Mouse (Mus musculus): ENCODE measurements around the gene Heyl. TPM values are rescaled to one million over a fixed set of nuclear protein-coding genes. Genes with fewer than 3 reads are reported as not detected.

Gene Heyl
- total RNA-seq, 1 experiment from 2014 or later, result not detected

DNA sequence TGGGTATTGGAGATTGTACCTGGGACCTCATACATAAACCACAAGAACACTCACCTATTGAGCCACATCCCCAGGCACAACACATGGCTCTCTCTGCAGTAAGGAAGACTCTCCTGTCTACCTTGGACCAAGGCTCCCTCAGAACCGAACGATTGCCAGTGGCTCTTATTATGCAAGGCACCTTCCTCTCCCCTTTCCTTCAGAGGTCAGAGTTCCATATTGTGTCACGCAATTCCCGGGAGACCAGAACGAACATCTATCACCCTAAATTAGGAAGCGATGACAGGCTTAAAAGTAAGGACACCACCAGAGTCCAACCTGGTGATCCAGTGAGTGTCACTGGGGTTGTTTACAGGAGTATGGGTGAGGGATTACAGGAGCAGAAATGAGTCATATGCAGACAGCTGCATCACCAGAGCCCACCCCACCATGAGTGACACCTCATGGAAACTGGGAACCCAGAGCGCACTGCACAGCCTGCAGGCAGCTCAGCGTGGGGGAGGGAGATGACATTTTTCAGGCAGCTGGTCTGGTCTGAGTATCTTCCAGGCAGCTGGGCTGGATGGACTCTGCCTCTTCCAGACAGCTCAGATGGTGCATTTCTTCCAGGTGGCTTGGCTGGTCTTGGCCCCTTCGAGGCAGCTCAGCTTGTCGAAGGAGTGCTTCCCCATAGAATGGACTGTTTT lies 7.5 kb upstream of the Heyl start:
- ATAC-seq (replicated peaks in 1 of 2; ENCODE audit: insufficient read depth in 1 of 2, low FRiP score in 2 of 2, low TSS enrichment in 1 of 2, low read depth in 1 of 2, poor library complexity in 2 of 2, severe bottlenecking in 2 of 2), result no peak

DNA sequence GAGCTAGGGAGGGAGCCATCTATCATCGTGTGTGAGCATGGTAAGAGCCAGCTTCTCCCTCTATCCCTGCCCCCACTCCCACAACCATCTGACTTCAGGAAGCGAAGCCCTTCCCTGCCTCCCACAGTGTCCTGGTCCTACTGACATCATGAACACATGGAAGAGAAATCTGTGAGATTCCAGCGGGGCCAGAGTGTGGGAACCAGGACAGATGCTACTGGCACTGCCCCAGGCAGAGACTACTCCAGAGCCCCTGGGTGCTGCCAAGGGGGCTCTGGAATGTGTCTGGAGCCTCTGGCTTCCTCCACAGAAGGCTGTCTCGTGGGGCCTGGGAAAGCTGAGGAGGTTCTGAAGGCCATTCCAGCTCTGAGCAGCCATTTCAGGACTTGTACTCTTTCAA lies 5.6 kb upstream of the Heyl start:
- no peak for ATAC-seq (replicated peaks in 1 of 2; ENCODE audit: insufficient read depth in 1 of 2, low FRiP score in 2 of 2, low TSS enrichment in 1 of 2, low read depth in 1 of 2, poor library complexity in 2 of 2, severe bottlenecking in 2 of 2)

DNA sequence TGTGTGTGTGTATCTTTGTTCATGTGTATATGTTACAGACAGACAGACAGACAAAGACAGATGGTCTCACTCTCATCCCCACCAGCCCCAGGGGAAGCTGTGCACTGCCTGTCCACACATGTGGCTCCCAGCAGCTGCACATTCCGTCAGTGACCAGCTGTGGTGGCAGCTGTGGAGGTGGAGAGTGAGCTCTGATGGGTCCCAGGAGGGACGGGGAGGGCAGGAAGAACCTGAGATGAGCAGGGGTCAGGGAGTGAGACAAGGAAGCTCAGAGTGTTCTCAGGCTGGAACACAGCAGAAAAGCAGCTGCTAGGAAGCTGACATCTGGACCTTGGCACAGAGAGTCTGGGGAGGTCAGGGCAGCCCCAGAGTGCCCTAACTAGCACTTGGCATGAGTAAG lies 5.1 kb upstream of the Heyl start:
- ATAC-seq (replicated peaks in 1 of 2; ENCODE audit: insufficient read depth in 1 of 2, low FRiP score in 2 of 2, low TSS enrichment in 1 of 2, low read depth in 1 of 2, poor library complexity in 2 of 2, severe bottlenecking in 2 of 2), result no peak

DNA sequence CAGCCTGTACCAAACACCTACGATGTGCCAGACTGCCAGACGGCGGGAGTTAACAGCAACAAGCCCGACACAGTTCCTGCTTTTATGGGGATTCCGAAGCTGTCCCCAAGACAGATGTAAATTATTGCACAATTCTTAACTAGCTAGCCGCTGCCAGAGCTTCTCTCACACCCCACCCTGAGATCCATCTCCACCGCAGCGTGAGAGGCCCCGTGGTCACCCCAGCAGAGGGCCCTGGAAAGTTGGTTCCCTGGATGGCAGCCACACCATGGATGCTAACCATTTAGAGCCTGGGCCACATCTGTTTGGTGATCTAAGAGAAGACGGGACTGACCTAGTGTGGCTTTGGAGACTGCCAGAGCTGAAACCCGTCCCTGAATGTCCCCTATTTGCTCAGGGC lies 4.2 kb upstream of the Heyl start:
- ATAC-seq (replicated peaks in 1 of 2; ENCODE audit: insufficient read depth in 1 of 2, low FRiP score in 2 of 2, low TSS enrichment in 1 of 2, low read depth in 1 of 2, poor library complexity in 2 of 2, severe bottlenecking in 2 of 2), result no peak

GRCm38 (mm10) chr4:123232841-123233240 lies 515 bp upstream of the Heyl start:
- ATAC-seq (replicated peaks in 1 of 2; ENCODE audit: insufficient read depth in 1 of 2, low FRiP score in 2 of 2, low TSS enrichment in 1 of 2, low read depth in 1 of 2, poor library complexity in 2 of 2, severe bottlenecking in 2 of 2), result 0 out of 4 replicates have a peak, but pooled peaks of 1 of the 2 experiments have one; percentile 14

DNA sequence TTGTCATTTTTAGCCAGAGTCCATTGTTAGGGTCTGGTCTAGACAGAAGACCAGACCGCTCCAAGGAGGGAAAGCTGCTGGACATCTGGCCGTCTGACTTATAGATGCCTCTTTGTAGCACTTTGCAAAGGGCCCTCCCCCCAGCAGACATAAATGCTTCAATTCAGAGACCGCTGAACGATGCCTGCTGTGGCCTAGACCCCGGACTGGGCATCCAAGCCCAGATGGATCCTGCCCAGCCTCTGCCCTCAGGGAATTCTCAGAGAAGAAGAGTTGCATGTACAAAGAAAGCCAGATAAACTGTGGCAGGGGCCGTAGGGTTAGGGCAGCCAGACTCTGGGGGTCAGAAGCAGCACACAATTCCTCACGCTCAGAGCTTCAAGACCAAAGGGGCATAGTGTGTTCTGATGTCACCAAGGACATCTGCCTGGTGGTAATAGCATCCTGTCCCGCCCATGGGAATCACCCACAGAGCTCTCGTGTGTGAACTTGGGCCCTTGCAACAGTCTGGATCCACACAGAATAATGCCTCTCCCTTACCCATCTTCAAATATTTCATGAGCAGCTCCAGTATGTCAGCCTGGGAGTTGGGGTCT lies 2.6 kb downstream of the Heyl start:
- no peak for ATAC-seq (replicated peaks in 1 of 2; ENCODE audit: insufficient read depth in 1 of 2, low FRiP score in 2 of 2, low TSS enrichment in 1 of 2, low read depth in 1 of 2, poor library complexity in 2 of 2, severe bottlenecking in 2 of 2)

GRCm38 (mm10) chr4:123236431-123237031 lies 3.2 kb downstream of the Heyl start:
- no peak for ATAC-seq (replicated peaks in 1 of 2; ENCODE audit: insufficient read depth in 1 of 2, low FRiP score in 2 of 2, low TSS enrichment in 1 of 2, low read depth in 1 of 2, poor library complexity in 2 of 2, severe bottlenecking in 2 of 2)

GRCm38 (mm10) chr4:123237386-123238266 lies 4.3 kb downstream of the Heyl start:
- no peak for ATAC-seq (replicated peaks in 1 of 2; ENCODE audit: insufficient read depth in 1 of 2, low FRiP score in 2 of 2, low TSS enrichment in 1 of 2, low read depth in 1 of 2, poor library complexity in 2 of 2, severe bottlenecking in 2 of 2)

DNA sequence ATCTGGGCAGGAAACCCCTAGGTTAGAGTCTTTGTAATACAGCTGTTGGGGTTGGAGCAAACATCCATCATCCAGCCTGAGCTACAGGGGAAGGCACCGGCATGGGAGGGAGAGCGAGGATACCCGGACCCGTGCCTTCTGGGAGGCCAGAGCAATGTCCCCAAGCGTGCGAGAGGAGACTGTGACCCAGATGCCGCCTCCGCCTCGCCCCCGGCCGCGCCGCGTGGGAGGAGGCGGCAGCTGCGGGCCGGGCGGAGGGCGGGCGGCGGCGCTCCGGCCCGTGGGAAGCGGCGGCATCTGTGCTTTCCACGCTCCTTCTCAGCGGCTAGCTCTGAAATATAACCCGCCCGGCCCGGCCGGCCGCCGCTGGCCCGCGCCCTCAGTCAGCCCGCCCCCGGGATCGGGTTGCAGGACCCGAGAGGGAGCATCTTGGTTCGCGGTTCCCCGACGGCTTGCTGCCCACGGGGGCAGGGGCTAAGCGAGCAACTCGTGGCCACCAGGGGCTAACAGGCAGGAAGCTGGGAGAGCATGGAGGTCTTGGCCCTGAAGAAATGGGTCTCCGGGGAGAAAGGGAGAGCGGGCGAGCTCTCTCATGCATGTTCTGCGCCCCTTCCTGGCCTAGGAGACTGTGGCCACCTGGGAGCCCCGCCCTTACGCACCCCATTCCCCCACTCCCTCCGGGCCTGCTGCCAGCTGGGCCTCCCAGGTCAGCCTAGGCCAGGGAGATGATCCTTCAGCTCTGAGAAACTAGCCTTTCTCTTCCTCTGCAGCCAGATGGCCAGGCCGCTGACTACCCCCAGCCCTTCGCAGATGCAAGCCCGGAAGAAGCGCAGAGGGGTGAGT lies 6.2 kb downstream of the Heyl start:
- 0 out of 4 replicates have a peak, but pooled peaks have one; percentile 3 to 14 for ATAC-seq (replicated peaks in 1 of 2; ENCODE audit: insufficient read depth in 1 of 2, low FRiP score in 2 of 2, low TSS enrichment in 1 of 2, low read depth in 1 of 2, poor library complexity in 2 of 2, severe bottlenecking in 2 of 2)

GRCm38 (mm10) chr4:123246221-123246620 lies 12.9 kb downstream of the Heyl start:
- no peak for ATAC-seq (replicated peaks in 1 of 2; ENCODE audit: insufficient read depth in 1 of 2, low FRiP score in 2 of 2, low TSS enrichment in 1 of 2, low read depth in 1 of 2, poor library complexity in 2 of 2, severe bottlenecking in 2 of 2)

DNA sequence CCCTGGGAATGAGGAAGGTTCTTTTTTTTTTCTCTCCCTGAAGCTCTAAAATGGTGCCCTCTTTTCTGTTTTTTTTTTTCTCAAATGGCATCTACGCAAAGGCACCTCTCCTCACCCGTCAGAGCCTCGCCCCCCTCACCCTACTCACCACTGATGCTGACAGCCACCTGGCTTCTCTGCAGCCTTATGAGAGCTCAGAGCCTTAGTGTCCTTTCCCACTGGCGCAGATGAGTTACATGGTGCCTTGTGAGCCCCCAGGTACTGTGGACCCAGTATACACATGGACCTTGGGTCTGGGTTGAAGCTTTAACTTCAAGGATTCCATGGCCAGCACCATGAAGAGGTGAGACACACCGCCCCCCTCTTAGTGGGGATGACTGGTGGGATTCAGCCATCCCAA lies 13.3 kb downstream of the Heyl start:
- ATAC-seq (replicated peaks in 1 of 2; ENCODE audit: insufficient read depth in 1 of 2, low FRiP score in 2 of 2, low TSS enrichment in 1 of 2, low read depth in 1 of 2, poor library complexity in 2 of 2, severe bottlenecking in 2 of 2), result no peak

- ATAC-seq (replicated peaks in 1 of 2; ENCODE audit: insufficient read depth in 1 of 2, low FRiP score in 2 of 2, low TSS enrichment in 1 of 2, low read depth in 1 of 2, poor library complexity in 2 of 2, severe bottlenecking in 2 of 2), result no peak
Measured at GRCm38 (mm10) chr4:123247147-123247880, 14.0 kb downstream of the Heyl start.

GRCm38 (mm10) chr4:123248971-123249567 lies 15.7 kb downstream of the Heyl start:
- no peak for ATAC-seq (replicated peaks in 1 of 2; ENCODE audit: insufficient read depth in 1 of 2, low FRiP score in 2 of 2, low TSS enrichment in 1 of 2, low read depth in 1 of 2, poor library complexity in 2 of 2, severe bottlenecking in 2 of 2)

DNA sequence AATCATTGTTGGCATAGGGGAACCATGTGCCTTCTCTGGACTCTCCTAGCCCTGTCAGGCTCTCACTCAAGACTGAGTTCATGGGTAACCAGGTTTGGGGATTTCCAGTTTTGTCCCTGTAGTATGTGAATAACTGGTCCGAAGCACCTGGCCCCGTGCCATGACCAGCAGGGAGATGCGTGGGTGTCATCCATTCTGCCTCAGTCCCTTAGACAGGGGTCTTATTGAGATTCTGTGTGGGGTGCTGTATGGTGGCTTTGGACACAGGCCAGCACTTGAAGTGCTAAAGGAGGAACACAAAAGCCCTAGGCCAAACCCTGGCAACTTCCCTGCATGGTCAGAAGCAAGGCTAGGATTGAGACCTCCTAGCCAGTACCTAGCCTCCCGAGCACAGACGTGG lies 18.9 kb downstream of the Heyl start:
- no peak for ATAC-seq (replicated peaks in 1 of 2; ENCODE audit: insufficient read depth in 1 of 2, low FRiP score in 2 of 2, low TSS enrichment in 1 of 2, low read depth in 1 of 2, poor library complexity in 2 of 2, severe bottlenecking in 2 of 2)

- ATAC-seq (replicated peaks in 1 of 2; ENCODE audit: insufficient read depth in 1 of 2, low FRiP score in 2 of 2, low TSS enrichment in 1 of 2, low read depth in 1 of 2, poor library complexity in 2 of 2, severe bottlenecking in 2 of 2), result peak; percentile 56 to 64; a peak in 3 of 4 replicates
Measured at GRCm38 (mm10) chr4:123254617-123255016, 21.3 kb downstream of the Heyl start.

- peak; percentile 84 to 87 for ATAC-seq (replicated peaks in 1 of 2; ENCODE audit: insufficient read depth in 1 of 2, low FRiP score in 2 of 2, low TSS enrichment in 1 of 2, low read depth in 1 of 2, poor library complexity in 2 of 2, severe bottlenecking in 2 of 2)
Measured at GRCm38 (mm10) chr4:123260071-123260746, 26.9 kb downstream of the Heyl start.
